Mouse (Mus musculus) stomach, postnatal 0 days (tissue): ENCODE measurements at regions not wholly inside any gene's neighbourhood (a gene's known extent, or its start where the extent isn't known, plus 50 kb on each side); places are given as distances from the start of the nearest gene placed in this dataset.

Experiments used
- CTCF ChIP-seq: IDR thresholded peaks from 2 replicates; pipeline ENCODE4 v1.5.1; 2016; ENCODE audit warnings: antibody characterized with exemption, low read depth, mild to moderate bottlenecking, moderate library complexity
- EP300 ChIP-seq: optimal IDR thresholded peaks from 2 replicates; pipeline ENCODE3; 2016; ENCODE audit warnings: antibody characterized with exemption

DNA sequence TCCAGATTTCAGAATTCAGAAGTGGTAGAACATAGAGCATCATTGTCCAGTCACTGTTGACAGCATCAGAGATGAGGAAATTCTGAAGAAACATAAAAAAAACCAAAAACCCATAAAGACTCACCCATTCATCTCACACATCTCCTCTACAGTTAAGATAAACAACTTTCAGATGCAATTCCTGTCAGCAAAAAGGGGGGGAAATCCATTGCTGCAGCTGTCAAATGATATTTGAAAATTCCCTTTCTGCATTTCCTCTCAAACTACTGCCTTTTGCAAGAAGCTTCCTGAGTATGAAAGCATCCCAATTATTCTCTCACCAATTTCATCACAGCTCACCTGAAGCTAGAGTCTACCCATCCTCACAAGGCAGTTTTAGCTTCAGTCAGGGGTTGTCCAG, 177.1 kb upstream of the Serpine2 start:
- no peak for TF ChIP-seq CTCF
- TF ChIP-seq EP300 = no peak
